Mouse (Mus musculus) liver, postnatal 0 days (tissue): ENCODE measurements around the gene Gmfg. TPM values are rescaled to one million over a fixed set of nuclear protein-coding genes. Genes with fewer than 3 reads are reported as not detected.

Experiments used
- ATAC-seq: fragments of 200-750 bp; cut with Nextera tagmentation; 2 replicates; pipeline ENCODE4 v1.8.0; 2017; ENCODE audit warnings: mild to moderate bottlenecking, moderate library complexity
- DNase-seq: peaks from one replicate; pipeline ENCODE4 v3.0.0-alpha.2; 2016
- H3K27ac ChIP-seq: fragments of 300-500 bp; sonication (generic); 2 replicates; pipeline ENCODE4 v1.5.1; 2014; ENCODE audit warnings: antibody characterized with exemption, moderate library complexity, mild to moderate bottlenecking, low read depth
- H3K27me3 ChIP-seq: fragments of 300-500 bp; sonication (generic); 2 replicates; pipeline ENCODE4 v1.6.1; 2014; ENCODE audit warnings: low read length, control low read depth, mixed read lengths; ENCODE audit not compliant: insufficient read depth
- H3K36me3 ChIP-seq: fragments of 300-500 bp; sonication (generic); replicated peaks from 2 replicates; pipeline ENCODE4 v1.6.1; 2014; ENCODE audit warnings: mild to moderate bottlenecking, control low read depth, low read length, moderate library complexity, mixed read lengths; ENCODE audit not compliant: insufficient read depth
- H3K4me1 ChIP-seq: fragments of 300-500 bp; sonication (generic); 2 replicates; pipeline ENCODE4 v1.6.1; 2014; ENCODE audit warnings: antibody characterized with exemption, mild to moderate bottlenecking, control low read depth; ENCODE audit not compliant: insufficient read depth
- H3K4me2 ChIP-seq: fragments of 300-500 bp; sonication (generic); 2 replicates; pipeline ENCODE4 v1.6.1; 2014; ENCODE audit warnings: low read depth, mild to moderate bottlenecking, low read length, moderate library complexity, mixed read lengths
- H3K4me3 ChIP-seq: fragments of 300-500 bp; sonication (generic); 2 replicates; pipeline ENCODE4 v1.5.1; 2014; ENCODE audit warnings: low read depth, low read length
- H3K9ac ChIP-seq: fragments of 300-500 bp; sonication (generic); replicated peaks from 2 replicates; pipeline ENCODE4 v1.6.1; 2014; ENCODE audit warnings: mild to moderate bottlenecking, moderate library complexity
- H3K9me3 ChIP-seq: fragments of 300-500 bp; sonication (generic); 2 replicates; pipeline ENCODE4 v1.6.1; 2016; ENCODE audit warnings: mild to moderate bottlenecking, control low read depth, low read length, mixed read lengths
- CTCF ChIP-seq: sonication (generic); IDR thresholded peaks from 2 replicates; pipeline ENCODE4 v1.5.1; 2016; ENCODE audit warnings: antibody characterized with exemption, low read depth
- EP300 ChIP-seq: IDR thresholded peaks from 2 replicates; pipeline ENCODE4 v1.6.1; 2016; ENCODE audit warnings: antibody characterized with exemption, low read depth, mild to moderate bottlenecking
- WGBS: fragments of 180-500 bp; shearing (Covaris S2); extraction: QIAGEN DNeasy Blood & Tissue Kit; methylation state at CpG from one replicate; pipeline ENCODE4 v1.1.7; 2014; ENCODE audit not compliant: insufficient replicate concordance; 5-methylcytosine and 5-hydroxymethylcytosine counted together
- polyA plus RNA-seq: library from polyadenylated mRNA; unstranded; fragments of >200 nt; fragmentation: Nextera tagmentation; extraction: Ambion mirVana; gene quantifications from 2 replicates; pipeline ENCODE4 v1.2.1, GENCODE M21; 2015

The Gmfg gene
- polyA plus RNA-seq, 1 experiment from 2014 or later: 75.4 TPM

GRCm38 (mm10) chr7:28435660-28436259, 1.5 kb upstream of the Gmfg start:
- Histone ChIP-seq H3K27ac (peak overlapping the region; percentile 66), H3K9ac (peak overlapping the region; percentile 96), H3K9me3 (no peaks in the 10 kb centered on the region), H3K4me2 (peak overlapping the region; percentile 97), H3K4me1 (peaks cover 52% of the 10 kb centered on the region), H3K4me3 (peak overlapping the region; percentile 91), H3K36me3 (peaks cover 5% of the 10 kb centered on the region; the same call in 1 of the 2 replicates), H3K27me3 (no peaks in the 10 kb centered on the region)
- TF ChIP-seq CTCF: no peak
- TF ChIP-seq EP300: no peak
- WGBS: under 1% methylated on average over 24 of the region's 70 CpGs
- peak; percentile 43 for DNase-seq
- peak; percentile 2; the same call in 1 of the 2 replicates for ATAC-seq

GRCm38 (mm10) chr7:28436271-28436904, 859 bp upstream of the Gmfg start:
- peak overlapping the region; percentile 90 for H3K27ac ChIP-seq
- WGBS: 2% methylated on average over 51 of the region's 64 CpGs
- H3K9me3 ChIP-seq: no peaks in the 10 kb centered on the region
- H3K36me3 ChIP-seq: peaks cover 3% of the 10 kb centered on the region; the same call in 1 of the 2 replicates
- H3K4me3 ChIP-seq: peak overlapping the region; percentile 91
- DNase-seq: peak; percentile 99
- H3K4me2 ChIP-seq: peak overlapping the region; percentile 97
- peak; percentile 96 for ATAC-seq
- H3K27me3 ChIP-seq: no peaks in the 10 kb centered on the region
- H3K4me1 ChIP-seq: peaks cover 50% of the 10 kb centered on the region
- peak overlapping the region; percentile 96 for H3K9ac ChIP-seq
- TF ChIP-seq CTCF: peak; percentile 84
- TF ChIP-seq EP300: no peak

GRCm38 (mm10) chr7:28437964-28438363, 717 bp downstream of the Gmfg start:
- 0 out of 2 replicates have a peak overlapping the region, but pooled peaks have one; percentile 90 for H3K27ac ChIP-seq
- no peak for TF ChIP-seq EP300
- TF ChIP-seq CTCF: no peak
- H3K9ac ChIP-seq: no peak overlapping the region
- H3K4me3 ChIP-seq: no peak overlapping the region
- no peak for ATAC-seq
- H3K9me3 ChIP-seq: no peaks in the 10 kb centered on the region
- H3K4me2 ChIP-seq: no peak overlapping the region
- peaks cover 39% of the 10 kb centered on the region for H3K4me1 ChIP-seq
- H3K27me3 ChIP-seq: no peaks in the 10 kb centered on the region
- DNase-seq: no peak
- H3K36me3 ChIP-seq: no peaks in the 10 kb centered on the region

GRCm38 (mm10) chr7:28438771-28439170, 1.5 kb downstream of the Gmfg start:
- ATAC-seq (no peak), DNase-seq (no peak)
- Histone ChIP-seq H3K4me1 (peaks cover 31% of the 10 kb centered on the region), H3K4me2 (no peak overlapping the region), H3K9me3 (no peaks in the 10 kb centered on the region), H3K27ac (no peak overlapping the region), H3K9ac (no peak overlapping the region), H3K36me3 (no peaks in the 10 kb centered on the region), H3K27me3 (no peaks in the 10 kb centered on the region), H3K4me3 (no peak overlapping the region)
- WGBS: 56% methylated on average over 2 of the region's 2 CpGs
- TF ChIP-seq EP300: no peak
- TF ChIP-seq CTCF: no peak

- WGBS: 15% methylated on average over 2 of the region's 2 CpGs
- H3K36me3 ChIP-seq: peaks cover 2% of the 10 kb centered on the region
- ATAC-seq (no peak), DNase-seq (peak; percentile 56)
- H3K27me3 ChIP-seq: no peaks in the 10 kb centered on the region
- H3K9me3 ChIP-seq: no peaks in the 10 kb centered on the region
- peak overlapping the region; percentile 58 for H3K9ac ChIP-seq
- TF ChIP-seq EP300: peak; percentile 74
- peak; percentile 28 for TF ChIP-seq CTCF
- peak overlapping the region; percentile 58 for H3K4me2 ChIP-seq
- H3K4me1 ChIP-seq: peaks cover 13% of the 10 kb centered on the region
- H3K4me3 ChIP-seq: peak overlapping the region; percentile 34
- H3K27ac ChIP-seq: peak overlapping the region; percentile 82
These were observed 3.5 kb downstream of the Gmfg start for GRCm38 (mm10) chr7:28440739-28441138.

GRCm38 (mm10) chr7:28441776-28442485, 4.7 kb downstream of the Gmfg start:
- Histone ChIP-seq H3K4me1 (peaks cover 12% of the 10 kb centered on the region), H3K27ac (peak overlapping the region; percentile 82), H3K27me3 (no peaks in the 10 kb centered on the region), H3K9me3 (no peaks in the 10 kb centered on the region), H3K4me2 (peak overlapping the region; percentile 58), H3K36me3 (peaks cover 5% of the 10 kb centered on the region), H3K9ac (no peak overlapping the region; the same call in 1 of the 2 replicates), H3K4me3 (peak overlapping the region; percentile 34)
- ATAC-seq (no peak), DNase-seq (no peak)
- TF ChIP-seq EP300 (no peak), CTCF (no peak)
- WGBS: 45% methylated on average over 14 of the region's 14 CpGs
